In the genomic region with DNA sequence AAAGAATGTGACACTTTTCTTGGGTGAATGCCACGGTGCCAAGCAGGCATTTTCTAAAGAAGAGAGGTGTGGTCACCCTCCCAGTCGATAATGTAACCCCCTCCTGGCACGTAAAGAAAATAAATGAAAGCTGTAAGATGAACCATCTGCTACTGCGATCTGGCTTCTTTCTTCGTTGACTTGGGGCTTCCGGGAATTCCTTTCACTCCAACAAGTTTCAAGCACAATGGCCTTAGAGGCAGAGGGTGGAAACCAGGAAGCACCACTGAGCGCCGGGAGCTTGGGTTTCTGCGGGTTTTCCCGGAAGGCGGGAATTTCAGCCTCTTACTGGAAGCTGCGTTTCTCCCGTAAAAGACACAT, we compare ENCODE assay signal across 9 mouse cellular contexts.
DNase-seq lines count a peak whose midpoint lies in the region; ATAC-seq lines count a peak whose summit lies in the region.
"Had no signal": no experiment of that assay in that cellular context is flagged by ENCODE, and none has a peak within 500 bp of the region (broad histone marks: within the 10 kb centered on the region; RNA-seq: fewer than 3 reads in every experiment).

No protein-coding gene starts in this region.

- H3K9me3 ChIP-seq in heart, embryonic 10.5 days = no peaks in the 10 kb centered on the region
- H3K9me3 ChIP-seq in midbrain, embryonic 11.5 days (ENCODE audit: control insufficient read depth, low read length) = no peaks in the 10 kb centered on the region

- peak overlapping the region; percentile 35 for H3K4me3 ChIP-seq in heart, embryonic 10.5 days
- H3K4me3 ChIP-seq in midbrain, embryonic 11.5 days (ENCODE audit: low read depth, low read length) = no peak overlapping the region
- H3K4me3 ChIP-seq: myocyte had no signal

- H3K4me1 ChIP-seq in heart, embryonic 10.5 days = no peaks in the 10 kb centered on the region; the same call in 1 of the 2 replicates
- peaks cover 5% of the 10 kb centered on the region; the same call in 1 of the 2 replicates for H3K4me1 ChIP-seq in midbrain, embryonic 11.5 days (ENCODE audit: control insufficient read depth, insufficient read depth, low read length)

- DNase-seq in heart, adult 11 months = peak; percentile 87
- no peak for DNase-seq in heart, adult 9 months (ENCODE audit: low spot score in 2 of 2)
- DNase-seq in heart, embryonic 10.5 days (ENCODE audit: low spot score) = no peak
- peak; percentile 62 to 68 for DNase-seq in kidney, postnatal 4 days
- peak; percentile 89 for DNase-seq in midbrain, embryonic 11.5 days (ENCODE audit: low spot score, missing footprints)
- no peak for DNase-seq in thymus, postnatal 10 days (ENCODE audit: low spot score in 2 of 2)
- no peak for DNase-seq in layer of hippocampus, adult 9-10 months (ENCODE audit: low spot score)

- WGBS in heart, embryonic 10.5 days = 9% methylated on average over 13 of the region's 13 CpGs
- WGBS in midbrain, embryonic 11.5 days = 16% methylated on average over 13 of the region's 13 CpGs

- peak overlapping the region; percentile 12; the same call in 1 of the 2 replicates for H3K4me2 ChIP-seq in midbrain, embryonic 11.5 days

- no peak overlapping the region for H3K9ac ChIP-seq in midbrain, embryonic 11.5 days (ENCODE audit: low read length)

- H3K27me3 ChIP-seq in heart, embryonic 10.5 days (ENCODE audit: insufficient read depth, poor library complexity, severe bottlenecking) = no peaks in the 10 kb centered on the region
- H3K27me3 ChIP-seq in midbrain, embryonic 11.5 days (ENCODE audit: control insufficient read depth, insufficient read depth, low read length) = no peaks in the 10 kb centered on the region

- peak overlapping the region; percentile 64; the same call in 1 of the 2 replicates for H3K27ac ChIP-seq in heart, embryonic 10.5 days
- H3K27ac ChIP-seq in midbrain, embryonic 11.5 days (ENCODE audit: low read depth, low read length) = no peak overlapping the region

- no peaks in the 10 kb centered on the region for H3K36me3 ChIP-seq in heart, embryonic 10.5 days
- no peaks in the 10 kb centered on the region for H3K36me3 ChIP-seq in midbrain, embryonic 11.5 days (ENCODE audit: control insufficient read depth, insufficient read depth, low read length)

- ATAC-seq in midbrain, embryonic 11.5 days (ENCODE audit: low FRiP score) = no peak
- no peak for ATAC-seq in activated CD4-positive, CD25-positive, alpha-beta regulatory T cell, adult 4 months

Comparison
In these comparisons a context has a peak if more than half of its experiments do, and no peak if none do; other contexts are left out.
1. DNase-seq: peak in heart, adult 11 months (single experiment), kidney, postnatal 4 days (2 of 2) and midbrain, embryonic 11.5 days (single experiment); none in heart, adult 9 months (0 of 2), heart, embryonic 10.5 days (single experiment), thymus, postnatal 10 days (0 of 2) and layer of hippocampus, adult 9-10 months (single experiment).